Mouse (Mus musculus) ovary, postnatal 10 days (tissue): ENCODE measurements around the gene Odf3l1.
A peak's percentile ranks its signal among the peaks of the same experiment; 100 is the strongest.

Experiments
- DNase-seq: peaks from one replicate; pipeline ENCODE4 v3.0.0; 2022; ENCODE audit warnings: low spot score

The Odf3l1 gene

DNA sequence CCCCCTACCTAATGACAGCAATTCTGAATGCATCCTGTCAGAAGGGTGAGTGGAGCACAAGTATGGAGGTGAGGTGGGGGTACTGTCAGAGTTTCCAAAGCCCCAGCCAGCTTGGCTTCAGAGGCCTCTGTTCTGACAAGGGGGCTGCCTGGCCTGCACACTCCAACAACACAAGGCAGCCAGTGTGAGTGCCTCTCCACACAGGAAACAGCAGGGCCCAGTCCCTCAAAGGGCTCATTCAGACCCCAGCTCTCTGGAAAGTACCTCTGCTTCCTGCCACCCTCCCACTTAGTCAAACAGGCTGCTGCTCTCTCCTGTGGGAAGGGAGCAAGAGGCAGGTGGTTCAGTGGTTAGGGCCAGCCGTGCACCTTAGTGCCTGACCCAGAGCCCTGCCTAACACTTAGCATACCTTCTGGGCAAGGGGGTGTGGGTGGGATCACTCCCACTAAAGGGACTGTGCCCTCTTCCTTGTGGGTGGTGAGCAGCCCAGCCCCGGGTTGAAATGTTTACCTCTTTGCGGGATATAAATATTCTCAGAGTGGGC, 17.1 kb upstream of the Odf3l1 start:
- no peak for DNase-seq

DNA sequence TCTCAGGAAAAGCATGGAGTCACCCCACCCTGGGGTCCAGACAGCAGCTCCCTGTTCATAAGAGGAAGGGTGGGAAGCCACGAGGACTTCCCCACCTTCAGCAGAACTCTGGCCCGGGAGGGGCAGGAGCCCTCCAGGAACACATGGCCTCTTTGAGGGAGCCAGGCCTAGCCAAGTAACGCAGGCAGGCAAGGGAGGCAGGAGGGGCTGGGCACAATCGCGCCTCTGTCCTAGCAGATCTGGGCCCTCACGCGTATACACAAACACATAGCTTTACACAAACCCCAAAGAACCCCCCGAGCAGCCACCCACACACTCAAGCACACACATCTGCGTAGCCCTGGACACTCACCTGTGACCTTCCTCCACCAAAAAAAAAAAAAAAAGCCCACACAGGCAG, 16.3 kb upstream of the Odf3l1 start:
- no peak for DNase-seq

GRCm38 (mm10) chr9:56877284-56877683, 12.8 kb upstream of the Odf3l1 start:
- DNase-seq: no peak

DNA sequence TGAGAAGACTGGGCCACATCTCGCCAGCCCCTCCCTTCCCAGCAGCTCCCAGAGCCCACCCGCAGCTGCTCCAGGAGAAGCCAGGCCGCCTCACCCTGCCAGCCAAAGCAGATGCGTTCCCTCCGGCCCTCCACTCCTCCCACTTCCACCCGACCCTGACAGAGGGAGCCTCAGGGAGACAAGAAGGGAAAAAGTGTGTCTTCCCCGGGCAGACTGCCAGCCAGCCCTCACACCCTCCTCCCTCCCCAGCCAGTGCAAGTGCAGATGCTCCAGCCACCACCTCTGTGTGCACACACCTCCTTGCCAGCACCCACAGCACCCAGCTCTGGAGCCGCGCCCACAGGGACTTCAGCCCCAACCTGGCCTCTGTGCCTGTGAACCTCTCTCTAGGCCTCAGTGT, 12.3 kb upstream of the Odf3l1 start:
- no peak for DNase-seq

DNA sequence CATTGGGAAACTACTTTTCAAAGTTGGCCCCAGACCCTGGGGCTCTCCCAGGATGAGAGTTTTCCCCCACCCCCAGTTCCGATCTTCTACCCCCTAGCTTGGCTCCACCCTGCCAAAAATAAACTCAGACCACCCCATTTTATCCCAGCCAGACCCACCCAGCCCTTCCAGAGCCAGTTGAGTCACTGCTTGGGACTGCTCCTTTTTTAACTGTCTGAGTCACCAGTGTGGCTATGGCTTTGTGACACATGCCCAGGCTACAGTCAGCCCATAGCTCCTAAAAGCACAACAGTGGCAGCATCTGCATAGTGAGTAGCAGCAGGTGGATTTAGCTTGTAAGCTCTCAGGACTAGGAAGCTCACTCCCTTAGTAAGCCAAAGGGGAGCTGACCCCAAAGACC, 8.6 kb upstream of the Odf3l1 start:
- no peak for DNase-seq

- no peak for DNase-seq
These were observed 7.8 kb upstream of the Odf3l1 start for GRCm38 (mm10) chr9:56872105-56872903.

DNA sequence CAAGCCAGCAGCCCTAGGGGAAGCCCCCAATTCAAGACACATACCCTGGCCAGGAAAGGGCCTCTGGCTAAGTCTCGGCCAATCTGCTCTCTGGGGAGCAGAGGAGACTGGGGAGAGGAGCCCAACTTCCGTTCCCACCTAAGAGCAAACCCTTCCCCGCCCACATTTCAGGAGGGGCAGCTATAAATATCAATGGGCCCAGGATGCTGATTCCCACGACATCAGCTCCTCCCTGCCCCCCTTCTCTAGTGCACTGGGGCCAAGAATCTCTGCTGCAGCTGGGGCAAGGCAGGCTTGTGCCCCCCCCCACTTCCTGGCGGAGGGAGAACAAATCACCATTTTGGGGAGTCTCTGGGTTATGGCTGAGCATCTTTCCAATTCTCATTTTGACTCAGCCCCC, 6.7 kb upstream of the Odf3l1 start:
- DNase-seq: no peak

DNA sequence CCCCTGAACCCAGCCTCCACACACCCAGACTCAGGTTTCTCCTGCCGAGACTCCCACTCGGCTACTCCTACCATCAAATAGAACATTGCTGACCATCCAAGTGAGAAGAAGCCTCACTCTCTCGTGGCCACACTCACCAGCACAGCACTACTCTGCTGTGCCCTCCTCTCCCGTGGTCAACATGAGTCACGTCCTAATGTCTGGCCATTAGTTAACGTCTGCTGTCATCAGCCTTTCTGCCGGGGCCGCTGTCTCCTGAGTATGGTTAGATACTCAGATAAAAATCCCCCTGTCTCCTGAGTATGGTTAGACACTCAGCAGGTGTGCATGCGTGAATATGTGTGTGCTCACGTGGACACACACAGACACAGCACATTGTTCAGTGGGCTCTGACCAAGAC, 6.3 kb upstream of the Odf3l1 start:
- DNase-seq: no peak

DNA sequence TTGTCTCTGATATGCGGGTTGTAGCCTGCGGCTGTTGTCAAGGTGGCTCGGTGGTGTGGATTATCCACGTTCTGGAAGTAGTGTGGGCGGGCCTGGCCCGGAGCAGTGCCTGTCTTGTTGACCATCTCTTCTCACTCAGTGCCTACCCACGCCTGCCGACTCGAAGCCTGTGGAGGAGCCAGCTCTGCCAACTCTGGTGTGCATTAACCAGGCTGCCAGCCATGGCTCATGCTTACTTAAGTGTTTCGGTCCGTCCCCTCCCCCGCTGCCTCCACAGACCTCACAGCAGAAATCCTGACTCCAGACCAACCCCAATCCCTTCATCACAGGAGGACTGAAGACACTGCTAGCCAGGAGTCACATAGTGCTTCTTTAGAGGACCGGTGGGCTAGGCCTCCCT, 5.1 kb upstream of the Odf3l1 start:
- DNase-seq: no peak

DNA sequence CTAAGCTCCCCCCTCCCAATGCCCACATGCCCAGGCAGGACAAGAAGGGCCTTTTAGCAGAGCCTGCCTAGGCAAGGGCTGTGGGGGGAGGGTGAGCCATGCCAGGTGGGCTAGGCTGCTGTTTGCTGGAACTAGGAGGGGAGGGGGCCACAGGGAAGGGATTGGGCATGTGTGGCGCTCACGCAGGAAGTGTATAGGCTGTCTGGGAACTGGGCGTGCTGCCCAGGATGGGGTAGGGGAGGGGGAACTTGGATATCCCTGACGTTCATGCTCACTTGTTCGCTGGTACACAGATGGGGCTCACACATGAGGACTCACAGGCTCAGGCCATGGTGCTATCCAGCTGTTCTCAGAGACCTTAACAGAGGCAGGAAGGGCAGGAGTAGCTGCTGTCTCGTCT, 3.8 kb upstream of the Odf3l1 start:
- no peak for DNase-seq

DNA sequence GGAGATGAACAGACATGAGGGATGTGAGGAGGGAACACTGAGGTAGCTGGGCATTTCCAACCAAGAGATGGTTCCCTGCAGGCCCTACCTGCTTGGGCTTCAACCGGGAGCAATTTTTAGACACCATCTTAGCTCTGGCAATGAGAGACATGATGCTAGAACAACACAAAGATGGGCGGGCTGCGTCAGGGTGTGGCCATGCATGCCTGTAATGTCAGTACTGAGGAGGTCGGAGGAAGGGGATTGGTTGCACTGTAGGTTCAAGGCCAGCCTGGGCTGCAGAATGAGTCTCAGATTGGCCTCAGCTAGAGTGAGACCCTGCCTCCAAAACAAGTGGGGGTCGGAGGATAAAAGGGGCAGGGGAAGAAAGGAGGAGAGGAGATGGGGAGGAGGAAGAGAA, 2.0 kb upstream of the Odf3l1 start:
- no peak for DNase-seq

GRCm38 (mm10) chr9:56865673-56866400, 1.4 kb upstream of the Odf3l1 start:
- DNase-seq: no peak

GRCm38 (mm10) chr9:56864832-56865231, 353 bp upstream of the Odf3l1 start, which contains the start of gene Cspg4:
Gene Cspg4, plus strand, starts transcription at chr9:56865033.
- peak; percentile 49 for DNase-seq

DNA sequence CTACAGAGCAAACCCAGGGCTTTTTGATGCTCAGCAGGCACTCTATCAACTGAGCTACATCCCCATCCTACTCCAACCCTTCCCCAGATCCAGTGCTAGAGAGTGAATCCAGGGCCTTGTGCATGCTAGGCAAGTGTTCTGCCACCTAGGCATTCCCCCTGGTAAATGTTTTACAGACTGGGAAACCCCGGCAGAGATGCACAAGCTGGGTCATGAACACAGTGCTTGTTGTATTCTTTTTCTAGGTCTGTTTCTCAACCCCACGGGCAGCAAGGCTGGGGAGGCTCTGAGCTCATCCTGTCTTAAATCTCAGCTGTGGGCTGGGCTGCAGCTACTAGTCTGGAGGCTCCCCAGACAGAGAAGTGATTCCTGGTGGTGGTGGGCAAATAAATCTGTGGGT, 1.6 kb downstream of the Odf3l1 start:
- DNase-seq: no peak

- no peak for DNase-seq
These were observed 3.8 kb downstream of the Odf3l1 start for GRCm38 (mm10) chr9:56860486-56861269.

DNA sequence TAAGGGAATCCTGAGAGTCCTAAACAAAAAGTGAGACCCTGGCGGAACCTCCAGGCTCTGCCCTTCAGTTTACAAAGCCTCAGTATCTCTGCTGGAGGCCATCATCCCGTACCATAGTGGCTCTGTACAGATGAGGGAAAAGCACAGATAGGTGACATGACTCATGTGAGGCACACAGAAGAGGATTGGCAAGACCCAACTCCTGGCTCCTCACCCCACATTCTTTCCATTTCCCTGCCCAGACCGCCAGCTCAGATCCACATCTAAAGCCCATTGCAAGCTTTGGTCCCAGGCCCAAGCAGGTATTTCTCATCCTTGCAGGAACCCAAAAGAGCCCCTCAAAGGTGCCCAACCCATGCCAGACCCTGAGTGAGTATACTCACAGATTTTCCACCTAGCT, 4.4 kb downstream of the Odf3l1 start:
- no peak for DNase-seq

DNA sequence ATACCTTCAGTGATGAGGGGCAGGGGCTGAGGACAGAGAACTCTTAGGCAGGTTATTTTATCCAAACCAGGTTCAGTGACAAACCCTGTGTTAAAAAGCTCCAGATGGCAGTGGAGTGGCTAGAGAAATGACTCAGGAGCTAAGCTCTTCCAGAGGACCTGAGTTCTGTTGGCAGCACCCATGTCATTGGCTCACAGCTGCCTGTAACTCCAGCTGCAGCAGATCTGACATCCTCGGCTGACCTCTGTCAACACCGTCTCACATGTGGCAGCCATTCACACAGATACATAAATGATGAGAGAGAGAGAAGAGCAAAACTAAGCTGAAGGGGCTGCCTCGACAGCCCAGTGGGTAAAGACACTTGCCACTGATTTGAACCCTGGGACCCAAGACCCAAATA, 7.0 kb downstream of the Odf3l1 start:
- no peak for DNase-seq

- no peak for DNase-seq
These were observed 12.7 kb downstream of the Odf3l1 start for GRCm38 (mm10) chr9:56851778-56852177.

GRCm38 (mm10) chr9:56850905-56851252, 13.6 kb downstream of the Odf3l1 start:
- no peak for DNase-seq

- no peak for DNase-seq
These were observed 14.2 kb downstream of the Odf3l1 start for GRCm38 (mm10) chr9:56850128-56850904.

GRCm38 (mm10) chr9:56847523-56847922, 17.0 kb downstream of the Odf3l1 start:
- no peak for DNase-seq

- DNase-seq: no peak
These were observed 19.8 kb downstream of the Odf3l1 start for GRCm38 (mm10) chr9:56844644-56845043.
